Comparison of ENCODE assay signal across 12 mouse cellular contexts in genomic region chr14:23848529-23849141, GRCm38 (mm10).
DNase-seq lines count a peak whose midpoint lies in the region; ATAC-seq and TF ChIP-seq lines count a peak whose summit lies in the region.
"Had no signal": no experiment of that assay in that cellular context is flagged by ENCODE, and none has a peak within 500 bp of the region (broad histone marks: within the 10 kb centered on the region; RNA-seq: fewer than 3 reads in every experiment).

No protein-coding gene starts in this region.

- H3K27me3 ChIP-seq in kidney, embryonic 15.5 days = no peaks in the 10 kb centered on the region
- no peaks in the 10 kb centered on the region for H3K27me3 ChIP-seq in lung, postnatal 0 days (replicated peaks; ENCODE audit: insufficient read depth, low read length)
- H3K27me3 ChIP-seq: megakaryocyte, embryonic 14.5 days had no signal

- 17% methylated on average over 6 of the region's 6 CpGs for WGBS in kidney, embryonic 15.5 days
- 25% methylated on average over 6 of the region's 6 CpGs for WGBS in lung, postnatal 0 days

- no peak for TF ChIP-seq CTCF in lung, postnatal 0 days (IDR thresholded peaks at IDR 0.05)

- H3K4me3 ChIP-seq in kidney, embryonic 15.5 days (replicated peaks) = no peak overlapping the region
- no peak overlapping the region for H3K4me3 ChIP-seq in lung, postnatal 0 days (ENCODE audit: low read depth, low read length)
- H3K4me3 ChIP-seq: megakaryocyte, embryonic 14.5 days had no signal

- no peak overlapping the region for H3K27ac ChIP-seq in kidney, embryonic 15.5 days
- H3K27ac ChIP-seq in lung, postnatal 0 days (ENCODE audit: low read length) = no peak overlapping the region

- DNase-seq in kidney, adult 11 months = no peak
- DNase-seq in Muller cell, postnatal 12 days (ENCODE audit: inconsistent ontology term) = peak; percentile 40
- peak; percentile 29 for DNase-seq in cerebellum, adult 11-12 months
- peak; percentile 9 for DNase-seq in mesoderm, embryonic 11.5 days (ENCODE audit: low read depth, low spot score)
- no peak for DNase-seq in thymus, postnatal 25 days
- no peak for DNase-seq in lung, postnatal 0 days (ENCODE audit: low spot score)
- DNase-seq: gastrocnemius, postnatal 25 days; thymus, postnatal 36 days had no signal

- ATAC-seq in kidney, embryonic 15.5 days (replicated peaks; ENCODE audit: low FRiP score) = peak; percentile 85
- ATAC-seq in granulocyte monocyte progenitor cell, adult 5-6 weeks (replicated peaks; ENCODE audit: poor library complexity, severe bottlenecking) = no peak
- ATAC-seq in lung, postnatal 0 days = no peak
- ATAC-seq: inflammation-experienced regulatory T-cells, adult 6 months had no signal

- TF ChIP-seq EP300 in lung, postnatal 0 days (IDR thresholded peaks at IDR 0.05) = no peak

- no peak overlapping the region for H3K4me2 ChIP-seq in kidney, embryonic 15.5 days
- H3K4me2 ChIP-seq in lung, postnatal 0 days (replicated peaks; ENCODE audit: low read depth, low read length) = no peak overlapping the region

- H3K9ac ChIP-seq in kidney, embryonic 15.5 days = no peak overlapping the region
- H3K9ac ChIP-seq in lung, postnatal 0 days (replicated peaks; ENCODE audit: low read depth) = no peak overlapping the region

- no peaks in the 10 kb centered on the region for H3K36me3 ChIP-seq in kidney, embryonic 15.5 days
- H3K36me3 ChIP-seq in lung, postnatal 0 days (ENCODE audit: insufficient read depth, low read length) = no peaks in the 10 kb centered on the region

- peaks cover 16% of the 10 kb centered on the region for H3K4me1 ChIP-seq in kidney, embryonic 15.5 days
- H3K4me1 ChIP-seq in lung, postnatal 0 days (ENCODE audit: insufficient read depth, low read depth, low read length) = no peaks in the 10 kb centered on the region
- H3K4me1 ChIP-seq: megakaryocyte, embryonic 14.5 days had no signal

- H3K9me3 ChIP-seq in kidney, embryonic 15.5 days (replicated peaks) = no peaks in the 10 kb centered on the region
- no peaks in the 10 kb centered on the region for H3K9me3 ChIP-seq in lung, postnatal 0 days (ENCODE audit: low read length)

Comparison
In these comparisons a context has a peak if more than half of its experiments do, and no peak if none do; other contexts are left out.
1. DNase-seq: peak in Muller cell, postnatal 12 days (single experiment), cerebellum, adult 11-12 months (single experiment) and mesoderm, embryonic 11.5 days (single experiment); none in kidney, adult 11 months (single experiment), thymus, postnatal 25 days (single experiment) and lung, postnatal 0 days (single experiment).